Mouse (Mus musculus) megakaryocyte, embryonic 14.5 days (primary cell): ENCODE results near the gene Clrn3.

Source experiments
- FLI1 ChIP-seq: IDR thresholded peaks from 2 replicates; pipeline ENCODE4 v1.6.1; 2012; ENCODE audit warnings: low read length, inconsistent platforms, mixed read lengths
- GATA1 ChIP-seq: IDR thresholded peaks from 3 replicates; pipeline ENCODE4 v1.6.1; 2012; ENCODE audit warnings: mixed read lengths, low read length, inconsistent platforms, borderline replicate concordance

- TF ChIP-seq GATA1 (no peak), FLI1 (no peak)
These were observed 17.5 kb upstream of the Clrn3 start for GRCm38 (mm10) chr7:135545957-135546356.
